Mouse (Mus musculus) limb, embryonic 12.5 days (tissue): ENCODE data around the gene Gabra4. TPM values are rescaled to one million over a fixed set of nuclear protein-coding genes. Genes with fewer than 3 reads are reported as not detected.

Experiments
- polyA plus RNA-seq: library from polyadenylated mRNA; unstranded; fragments of >200 nt; fragmentation: Nextera tagmentation; extraction: Ambion mirVana; gene quantifications from 2 replicates; pipeline ENCODE4 v1.2.1, GENCODE M21; 2016

Gene Gabra4
- polyA plus RNA-seq, 1 experiment from 2014 or later: 4.0 TPM

Other genes starting within 250 kb of the Gabra4 start
- not detected in 2 replicates for gene Cox7b2, start 110.1 kb downstream of the Gabra4 start, polyA plus RNA-seq
- 0.65 and 1.2 TPM in 2 replicates for gene Gabrb1, start 195 bp downstream of the Gabra4 start, polyA plus RNA-seq